Mouse (Mus musculus) subcutaneous adipose tissue, adult 2 months (tissue): ENCODE results near the gene Olfr967. TPM values are rescaled to one million over a fixed set of nuclear protein-coding genes. Genes with fewer than 3 reads are reported as not detected.

Source experiments
- polyA plus RNA-seq: library from polyadenylated mRNA; depleted of rRNA; stranded (reverse); fragments of >200 nt; gene quantifications from 2 replicates; pipeline ENCODE4 v1.2.3, GENCODE M21; 2012; ENCODE audit warnings: low replicate concordance; rRNA removed

The Olfr967 gene
- polyA plus RNA-seq = not detected in 2 replicates

DNA sequence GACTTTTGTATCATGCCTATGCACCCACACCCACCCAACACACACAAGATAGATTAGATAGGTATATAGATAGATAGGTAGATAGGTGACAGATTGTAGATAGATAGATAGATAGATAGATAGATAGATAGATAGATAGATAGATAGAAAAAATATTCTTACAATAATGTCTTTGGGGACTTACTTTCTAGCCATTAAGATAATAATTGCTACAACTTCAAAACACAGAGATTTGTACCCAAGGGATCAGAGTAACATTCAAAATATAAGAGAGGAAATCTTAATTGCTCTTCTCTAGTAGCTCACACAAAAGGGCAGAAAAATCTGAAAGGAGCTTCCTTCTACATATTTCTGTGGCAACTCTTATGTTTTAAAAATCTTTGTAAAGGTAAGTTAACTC lies at the start of gene Olfr967:
Gene Olfr967, plus strand, starts transcription at position 301 of the 400 bp plus-strand sequence.

DNA sequence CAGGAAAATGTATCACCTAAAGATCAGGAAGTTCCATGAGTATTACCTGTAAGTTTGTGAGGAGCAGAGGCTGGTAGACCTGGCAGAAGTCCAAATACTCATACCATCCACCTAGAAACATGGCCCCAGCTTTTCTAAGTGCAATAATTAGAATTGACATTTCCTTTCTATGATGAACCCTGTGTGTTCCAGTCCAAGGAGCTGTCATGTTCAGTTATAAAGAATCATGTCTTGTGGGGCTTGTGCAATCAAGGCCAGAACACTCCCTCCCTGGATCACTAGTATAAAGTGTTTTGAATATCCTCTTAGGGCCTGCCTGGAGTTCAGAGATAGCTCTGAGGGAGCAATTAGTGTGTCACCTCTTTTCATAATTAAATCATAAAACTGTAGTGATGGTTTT lies 39.0 kb upstream of the Olfr967 start, which contains the start of gene Olfr149:
Gene Olfr149, minus strand, starts transcription at position 101 of the 400 bp plus-strand sequence.

DNA sequence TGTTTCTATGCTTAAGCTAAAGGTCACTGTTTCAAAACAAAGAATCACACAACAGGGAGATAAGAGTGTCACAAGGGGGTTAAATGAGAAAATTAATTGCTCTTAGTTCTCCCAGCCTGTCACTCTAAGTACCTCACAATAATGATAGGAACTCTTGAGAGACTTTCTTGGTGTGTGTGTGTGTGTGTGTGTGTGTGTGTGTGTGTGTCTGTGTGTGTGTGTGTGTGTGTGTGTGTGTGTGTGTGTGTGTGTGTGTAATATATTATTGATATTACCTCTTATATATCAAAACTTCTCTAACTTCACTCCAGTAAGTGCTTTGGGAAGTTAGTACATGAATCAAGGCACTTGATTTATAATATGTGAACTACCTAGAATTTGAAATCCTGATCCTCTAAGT lies 35.0 kb upstream of the Olfr967 start, which contains the start of gene Olfr965:
Gene Olfr965, plus strand, starts transcription at position 301 of the 400 bp plus-strand sequence.

DNA sequence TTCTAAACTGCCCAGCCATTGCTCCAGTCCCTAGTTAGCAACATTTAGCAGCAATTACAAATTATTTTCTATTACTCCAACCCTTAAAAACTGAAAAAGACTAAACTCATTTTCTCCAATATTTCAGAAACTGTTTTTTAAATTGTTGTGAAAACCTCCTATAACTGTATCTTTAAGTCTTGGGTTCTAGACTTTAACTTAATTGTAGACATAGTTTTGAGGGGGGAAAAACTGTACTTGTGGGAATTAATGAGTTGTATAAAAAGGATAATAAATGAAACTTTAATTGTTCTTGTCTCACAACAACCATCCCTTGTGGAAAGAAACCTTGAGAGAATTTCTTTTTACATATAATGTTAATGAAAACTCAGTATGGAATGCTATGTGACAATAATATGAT lies 15.4 kb upstream of the Olfr967 start, which contains the start of gene Olfr150:
Gene Olfr150, plus strand, starts transcription at position 301 of the 400 bp plus-strand sequence.

DNA sequence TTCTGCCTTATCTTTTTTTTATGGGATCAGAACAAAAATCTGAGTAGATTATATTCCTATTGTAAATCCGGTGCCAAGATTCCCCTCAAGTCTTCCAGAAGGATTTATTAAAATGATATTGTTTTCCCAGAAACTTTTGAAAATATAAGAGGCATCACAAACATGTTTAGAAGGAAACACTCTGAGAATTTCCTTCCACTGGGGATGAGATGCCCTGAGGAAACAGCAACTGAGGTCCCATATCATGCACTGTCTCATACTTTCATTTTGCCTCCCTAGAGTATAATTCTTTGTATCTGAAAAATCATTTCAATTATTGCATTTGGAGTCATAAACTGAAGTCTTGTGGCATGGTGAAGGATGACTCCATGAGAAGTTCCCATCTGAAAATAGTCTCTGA lies 37.1 kb downstream of the Olfr967 start, which contains the start of gene Olfr968:
Gene Olfr968, minus strand, starts transcription at position 101 of the 400 bp plus-strand sequence.

DNA sequence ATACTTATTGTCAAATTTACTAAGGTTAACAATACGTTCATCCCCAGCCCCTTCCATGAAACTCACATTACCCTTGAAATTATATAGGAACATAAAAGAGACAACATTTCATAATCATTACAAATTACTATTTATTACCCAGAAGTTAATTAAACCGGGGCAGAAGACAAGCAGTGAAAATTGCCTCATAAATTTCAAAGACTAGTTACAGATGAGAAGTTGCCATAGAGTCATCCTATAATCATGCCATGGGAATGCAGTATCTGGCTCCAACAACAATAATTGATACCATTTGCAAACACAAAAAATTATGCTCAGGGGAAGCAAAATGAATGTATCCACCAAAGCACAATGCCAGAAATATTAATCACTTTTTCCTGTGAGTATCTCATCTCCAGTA lies 44.5 kb downstream of the Olfr967 start, which contains the start of gene Olfr969:
Gene Olfr969, plus strand, starts transcription at position 388 of the 400 bp plus-strand sequence.

Other genes with a start within 250 kb of the Olfr967 start
- not detected in 2 replicates for gene Olfr957, start 230.4 kb upstream of the Olfr967 start, polyA plus RNA-seq
- not detected in 2 replicates for gene Olfr958, start 192.2 kb upstream of the Olfr967 start, polyA plus RNA-seq
- gene Olfr959, start 170.7 kb upstream of the Olfr967 start, polyA plus RNA-seq = not detected in 2 replicates
- gene AW551984, start 141.8 kb upstream of the Olfr967 start, polyA plus RNA-seq = 0.56 and 16.2 TPM in 2 replicates
- gene Olfr148, start 135.6 kb upstream of the Olfr967 start, polyA plus RNA-seq = not detected in 2 replicates
- not detected in 2 replicates for gene Olfr960, start 124.9 kb upstream of the Olfr967 start, polyA plus RNA-seq
- not detected in 2 replicates for gene Olfr961, start 101.2 kb upstream of the Olfr967 start, polyA plus RNA-seq
- not detected in 2 replicates for gene Olfr963, start 79.0 kb upstream of the Olfr967 start, polyA plus RNA-seq
- gene Olfr149, start 39.1 kb upstream of the Olfr967 start, polyA plus RNA-seq = not detected in 2 replicates
- gene Olfr965, start 34.9 kb upstream of the Olfr967 start, polyA plus RNA-seq = not detected in 2 replicates
- not detected in 2 replicates for gene Olfr150, start 15.3 kb upstream of the Olfr967 start, polyA plus RNA-seq
- not detected in 2 replicates for gene Olfr968, start 37.0 kb downstream of the Olfr967 start, polyA plus RNA-seq
- gene Olfr969, start 44.7 kb downstream of the Olfr967 start, polyA plus RNA-seq = not detected in 2 replicates
- gene Olfr970, start 62.6 kb downstream of the Olfr967 start, polyA plus RNA-seq = not detected in 2 replicates
- gene Olfr971, start 90.6 kb downstream of the Olfr967 start, polyA plus RNA-seq = not detected in 2 replicates
- gene Olfr972, start 120.2 kb downstream of the Olfr967 start, polyA plus RNA-seq = not detected in 2 replicates
- not detected in 2 replicates for gene Olfr229, start 161.1 kb downstream of the Olfr967 start, polyA plus RNA-seq
- gene Olfr974, start 191.3 kb downstream of the Olfr967 start, polyA plus RNA-seq = not detected in 2 replicates
- gene Olfr975, start 205.8 kb downstream of the Olfr967 start, polyA plus RNA-seq = not detected in 2 replicates
- gene Olfr976, start 214.9 kb downstream of the Olfr967 start, polyA plus RNA-seq = not detected in 2 replicates
- not detected in 2 replicates for gene Olfr978, start 245.9 kb downstream of the Olfr967 start, polyA plus RNA-seq